Mouse (Mus musculus) small intestine, adult 2 months (tissue): ENCODE data around the gene Capza3.

Experiments
- CTCF ChIP-seq: fragments of 200-500 bp; IDR thresholded peaks from 2 replicates; pipeline ENCODE4 v1.5.1; 2012; ENCODE audit warnings: low read depth, mild to moderate bottlenecking, control low read depth, inconsistent platforms, low read length, moderate library complexity, mixed read lengths; ENCODE audit not compliant: insufficient replicate concordance, insufficient read length; ENCODE audit errors: extremely low read depth
- POLR2A ChIP-seq: fragments of 200-500 bp; IDR thresholded peaks from 2 replicates; pipeline ENCODE4 v1.6.1; 2012; ENCODE audit warnings: low read depth, mild to moderate bottlenecking, control low read depth, inconsistent platforms, low read length, moderate library complexity

DNA sequence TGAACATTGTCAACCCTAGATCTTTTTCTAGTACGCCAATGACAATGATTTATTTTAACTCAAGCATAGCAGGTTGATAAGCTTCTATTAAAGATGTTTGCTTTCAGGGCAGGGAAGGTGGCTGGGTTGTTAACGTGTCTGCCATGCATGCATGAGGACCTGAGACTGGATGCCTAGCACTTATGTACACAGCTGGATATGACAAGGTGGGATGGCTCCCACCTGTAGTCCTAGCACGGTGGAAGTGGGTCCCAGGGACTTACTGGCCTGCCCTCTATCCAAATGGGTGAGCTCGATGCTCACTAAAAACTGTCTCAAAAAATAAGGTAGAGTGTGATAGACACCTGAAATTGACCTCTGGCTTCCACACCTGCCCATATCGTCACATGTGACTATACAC is 48.8 kb downstream of the Capza3 start:
- TF ChIP-seq POLR2A (no peak), CTCF (no peak)
